22 mouse cellular contexts compared by ENCODE assay signal in the genomic region with DNA sequence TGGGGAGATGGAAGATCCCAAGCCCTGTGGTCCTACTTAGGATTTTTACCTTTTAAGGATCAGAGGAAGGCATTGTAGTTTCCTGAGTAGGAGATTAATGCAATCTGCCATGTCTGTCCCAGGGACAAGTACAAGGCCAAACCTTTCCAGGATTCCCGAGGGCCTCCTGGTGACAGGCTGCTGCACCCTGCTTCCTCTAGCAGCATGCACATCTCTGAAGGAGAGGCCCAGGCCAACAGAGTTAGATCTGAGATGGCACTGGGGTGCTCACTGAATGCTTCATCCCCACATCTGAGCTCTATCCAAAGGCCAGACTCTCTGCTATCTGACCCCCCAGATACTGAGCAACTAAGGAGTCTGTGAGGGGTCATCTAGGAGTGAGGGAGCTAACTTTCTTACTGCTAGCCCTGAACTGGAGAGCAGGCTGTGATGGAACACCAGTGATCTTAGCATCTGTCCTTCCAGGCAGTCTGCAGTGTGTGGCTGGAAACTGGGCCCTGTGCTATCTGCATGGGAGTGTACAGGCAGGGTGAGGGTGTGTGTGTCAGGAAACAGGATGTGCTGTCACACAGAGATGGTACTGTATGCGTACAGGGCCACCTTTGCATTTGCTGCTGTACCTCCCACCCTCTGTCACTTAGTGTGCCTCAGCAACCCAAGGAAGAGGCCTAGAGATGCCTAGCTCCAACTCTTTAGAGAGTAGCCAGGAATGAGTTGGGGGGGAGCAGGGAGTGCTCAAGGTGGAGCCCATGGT.
DNase-seq lines count a peak whose midpoint lies in the region; ATAC-seq lines count a peak whose summit lies in the region.
"Had no signal": no experiment of that assay in that cellular context is flagged by ENCODE, and none has a peak within 500 bp of the region (broad histone marks: within the 10 kb centered on the region; RNA-seq: fewer than 3 reads in every experiment).

No protein-coding gene starts in this region.

- no peak for ATAC-seq in hindbrain, embryonic 14.5 days (ENCODE audit: low FRiP score)

- no peaks in the 10 kb centered on the region for H3K27me3 ChIP-seq in hindbrain, embryonic 10.5 days (ENCODE audit: insufficient read depth, poor library complexity, severe bottlenecking)
- no peaks in the 10 kb centered on the region for H3K27me3 ChIP-seq in hindbrain, embryonic 14.5 days (ENCODE audit: control insufficient read depth, insufficient read depth, low read length)
- H3K27me3 ChIP-seq in megakaryocyte, embryonic 14.5 days (replicated peaks), result peaks cover 2% of the 10 kb centered on the region
- H3K27me3 ChIP-seq: CH12.LX; embryonic facial prominence, embryonic 13.5 days had no signal

- no peak overlapping the region for H3K4me2 ChIP-seq in hindbrain, embryonic 14.5 days (replicated peaks)
- H3K4me2 ChIP-seq: embryonic facial prominence, embryonic 13.5 days had no signal

- no peak overlapping the region for H3K4me3 ChIP-seq in hindbrain, embryonic 10.5 days
- no peak overlapping the region for H3K4me3 ChIP-seq in hindbrain, embryonic 14.5 days (replicated peaks; ENCODE audit: low read length)
- peak overlapping the region; percentile 79 for H3K4me3 ChIP-seq in megakaryocyte, embryonic 14.5 days (replicated peaks)
- H3K4me3 ChIP-seq: embryonic facial prominence, embryonic 13.5 days; heart, adult 2 months had no signal

- WGBS in hindbrain, embryonic 10.5 days, result 79% methylated on average over 2 of the region's 2 CpGs
- 77% methylated on average over 2 of the region's 2 CpGs for WGBS in hindbrain, embryonic 14.5 days

- DNase-seq in adrenal gland, adult 2 months, result peak; percentile 38
- no peak for DNase-seq in adrenal gland, postnatal 25 days
- no peak for DNase-seq in hindbrain, embryonic 10.5 days (ENCODE audit: low spot score)
- no peak for DNase-seq in hindbrain, embryonic 14.5 days (ENCODE audit: low spot score)
- peak; percentile 25 for DNase-seq in adrenal gland, postnatal 14 days
- DNase-seq in adipocyte (ENCODE audit: low spot score), result no peak
- DNase-seq in embryo, embryonic 10.5 days (ENCODE audit: low spot score), result no peak
- DNase-seq: cerebellum, adult 18-20 months; cerebellum, postnatal 36 days; heart, adult 2 months; heart, postnatal 14 days; kidney, adult 9 months; kidney, postnatal 4 days; layer of hippocampus, postnatal 36 days; left cerebral cortex, postnatal 4 days; lung, postnatal 10 days; right cerebral cortex, adult 18-20 months; thymus, adult 18-20 months had no signal

- H3K36me3 ChIP-seq in hindbrain, embryonic 10.5 days, result no peaks in the 10 kb centered on the region
- no peaks in the 10 kb centered on the region for H3K36me3 ChIP-seq in hindbrain, embryonic 14.5 days (replicated peaks; ENCODE audit: control insufficient read depth, insufficient read depth)
- H3K36me3 ChIP-seq in megakaryocyte, embryonic 14.5 days (replicated peaks; ENCODE audit: low read length), result no peaks in the 10 kb centered on the region
- H3K36me3 ChIP-seq: embryonic facial prominence, embryonic 13.5 days had no signal

- H3K27ac ChIP-seq in hindbrain, embryonic 10.5 days, result peak overlapping the region; percentile 23; the same call in 1 of the 2 replicates
- no peak overlapping the region for H3K27ac ChIP-seq in hindbrain, embryonic 14.5 days
- H3K27ac ChIP-seq: embryonic facial prominence, embryonic 13.5 days; heart, adult 2 months; liver, embryonic 14.5 days had no signal

- H3K4me1 ChIP-seq in hindbrain, embryonic 10.5 days (replicated peaks), result peaks cover 12% of the 10 kb centered on the region
- no peaks in the 10 kb centered on the region for H3K4me1 ChIP-seq in hindbrain, embryonic 14.5 days (replicated peaks; ENCODE audit: control insufficient read depth, insufficient read depth, low read length)
- H3K4me1 ChIP-seq in megakaryocyte, embryonic 14.5 days, result peaks cover 22% of the 10 kb centered on the region
- H3K4me1 ChIP-seq: embryonic facial prominence, embryonic 13.5 days had no signal

- no peaks in the 10 kb centered on the region for H3K9me3 ChIP-seq in hindbrain, embryonic 10.5 days
- no peaks in the 10 kb centered on the region for H3K9me3 ChIP-seq in hindbrain, embryonic 14.5 days (ENCODE audit: control insufficient read depth, low read length)
- H3K9me3 ChIP-seq in megakaryocyte, embryonic 14.5 days, result no peaks in the 10 kb centered on the region
- H3K9me3 ChIP-seq: embryonic facial prominence, embryonic 13.5 days had no signal

- no peak overlapping the region for H3K9ac ChIP-seq in hindbrain, embryonic 14.5 days
- H3K9ac ChIP-seq: embryonic facial prominence, embryonic 13.5 days; liver, embryonic 14.5 days had no signal

Comparison
In these comparisons a context has a peak if more than half of its experiments do, and no peak if none do; other contexts are left out.
1. DNase-seq: peak in adrenal gland, adult 2 months (single experiment) and adrenal gland, postnatal 14 days (single experiment); none in adrenal gland, postnatal 25 days (single experiment), hindbrain, embryonic 10.5 days (single experiment), hindbrain, embryonic 14.5 days (single experiment), adipocyte (single experiment) and embryo, embryonic 10.5 days (single experiment).